Comparison of ENCODE assay signal across 12 mouse cellular contexts in genomic region chr7:106236327-106237191, GRCm38 (mm10). TPM values are rescaled to one million over a fixed set of nuclear protein-coding genes. Genes with fewer than 3 reads are reported as not detected.
DNase-seq lines count a peak whose midpoint lies in the region; ATAC-seq and TF ChIP-seq lines count a peak whose summit lies in the region.
"Had no signal": no experiment of that assay in that cellular context is flagged by ENCODE, and none has a peak within 500 bp of the region (broad histone marks: within the 10 kb centered on the region; RNA-seq: fewer than 3 reads in every experiment).

No protein-coding gene starts in this region.

- TF ChIP-seq CTCF in layer of hippocampus, adult 2 months (conservative IDR thresholded peaks at IDR 0.05) = no peak

- H3K9ac ChIP-seq in heart, embryonic 16.5 days (ENCODE audit: low read length) = no peak overlapping the region
- H3K9ac ChIP-seq: embryonic facial prominence, embryonic 13.5 days; lung, embryonic 15.5 days had no signal

- ATAC-seq in heart, embryonic 16.5 days (replicated peaks; ENCODE audit: extremely low read depth, insufficient read depth, low FRiP score) = peak; percentile 64; the same call in 1 of the 2 replicates

- peak overlapping the region; percentile 49 for H3K27ac ChIP-seq in heart, embryonic 16.5 days (ENCODE audit: low read length)
- H3K27ac ChIP-seq in layer of hippocampus, adult 2 months = no peak overlapping the region
- H3K27ac ChIP-seq: embryonic facial prominence, embryonic 13.5 days; lung, embryonic 15.5 days had no signal

- H3K4me2 ChIP-seq in heart, embryonic 16.5 days (ENCODE audit: low read depth, low read length) = no peak overlapping the region
- H3K4me2 ChIP-seq: embryonic facial prominence, embryonic 13.5 days; lung, embryonic 15.5 days had no signal

- DNase-seq in heart, adult 18-20 months = peak; percentile 44 to 70
- no peak for DNase-seq in heart, postnatal 25 days (ENCODE audit: low spot score)
- peak; percentile 61 for DNase-seq in lung, postnatal 25 days (ENCODE audit: low spot score)
- DNase-seq in lung, postnatal 14 days = no peak
- DNase-seq in natural killer cell, adult 2 months (ENCODE audit: low spot score in 2 of 2) = peak; percentile 41 to 77
- no peak for DNase-seq in ovary, postnatal 10 days (ENCODE audit: low spot score)
- DNase-seq in layer of hippocampus, adult 2 months (ENCODE audit: low spot score in 2 of 2) = no peak
- DNase-seq: cerebellum, adult 2 months had no signal

- 0 out of 2 replicates have a peak, but pooled peaks cover 6% of the 10 kb centered on the region for H3K9me3 ChIP-seq in heart, embryonic 16.5 days (replicated peaks; ENCODE audit: control insufficient read depth, low read length)
- H3K9me3 ChIP-seq: lung, embryonic 15.5 days had no signal

- no peak overlapping the region for H3K4me3 ChIP-seq in heart, embryonic 16.5 days (ENCODE audit: low read length)
- H3K4me3 ChIP-seq in layer of hippocampus, adult 2 months = no peak overlapping the region
- H3K4me3 ChIP-seq: embryonic facial prominence, embryonic 13.5 days; lung, embryonic 15.5 days had no signal

- intact Hi-C loops in heart, postnatal 25 days (cut with DNase I) = loop anchor here (10.0 kb wide), 1 partner anchor 188 kb away; no protein-coding TSS in a partner anchor

- no peaks in the 10 kb centered on the region for H3K27me3 ChIP-seq in heart, embryonic 16.5 days (ENCODE audit: control insufficient read depth, insufficient read depth, low read length)
- H3K27me3 ChIP-seq: embryonic facial prominence, embryonic 13.5 days; lung, embryonic 15.5 days had no signal

- H3K36me3 ChIP-seq in heart, embryonic 16.5 days (ENCODE audit: control insufficient read depth, insufficient read depth) = no peaks in the 10 kb centered on the region
- H3K36me3 ChIP-seq: embryonic facial prominence, embryonic 13.5 days; lung, embryonic 15.5 days had no signal

- H3K4me1 ChIP-seq in heart, embryonic 16.5 days (ENCODE audit: control insufficient read depth, insufficient read depth, low read length) = no peaks in the 10 kb centered on the region
- H3K4me1 ChIP-seq: embryonic facial prominence, embryonic 13.5 days; lung, embryonic 15.5 days had no signal

- 49% methylated on average over 2 of the region's 2 CpGs for WGBS in heart, embryonic 16.5 days

RNA-seq across cellular contexts. Expression of gene Gvin1, which starts 21.4 kb away (rescaled TPM):
- total RNA-seq in heart, adult 18-20 months (2021) = 10 to 100 TPM in 1 of 2 experiments, 1 to 10 TPM in 1; 9.1 to 27.9 TPM
- total RNA-seq in heart, postnatal 25 days (2021) = 10 to 100 TPM in 1 of 2 experiments, 1 to 10 TPM in 1; 6.3 to 12.0 TPM
- 0.35 and 0.85 TPM in 2 replicates for polyA plus RNA-seq in heart, embryonic 16.5 days (2015; fragmentation: Nextera tagmentation; extraction: Ambion mirVana)
- total RNA-seq in layer of hippocampus, adult 2 months (2021) = 1 to 10 TPM in 1 of 2 experiments, under 1 TPM in 1; 0.66 to 1.4 TPM
- polyA plus RNA-seq: C2C12 had no signal

Comparison
In these comparisons a context has a peak if more than half of its experiments do, and no peak if none do; other contexts are left out.
1. DNase-seq: peak in heart, adult 18-20 months (2 of 2), lung, postnatal 25 days (single experiment) and natural killer cell, adult 2 months (2 of 2); none in heart, postnatal 25 days (single experiment), lung, postnatal 14 days (single experiment), ovary, postnatal 10 days (single experiment) and layer of hippocampus, adult 2 months (0 of 2).